Mouse (Mus musculus) CH12.LX (cell line): ENCODE data around the gene Olfr1396.

ENCODE experiments used
- BHLHE40 ChIP-seq: IDR thresholded peaks from 2 replicates; pipeline ENCODE4 v1.6.1; 2011; ENCODE audit warnings: mild to moderate bottlenecking, low read depth, low read length, improper control_type of control experiment
- CHD2 ChIP-seq: IDR thresholded peaks from 2 replicates; pipeline ENCODE4 v1.6.1; 2011; ENCODE audit warnings: low read length, improper control_type of control experiment
- CTCF ChIP-seq, 2 experiments: IDR thresholded peaks in 1 of 2; conservative IDR thresholded peaks in 1 of 2; 2 replicates each; pipeline ENCODE4 v1.5.1; 2011 to 2012; ENCODE audit warnings: low read depth in 2 of 2, low read length in 2 of 2, improper control_type of control experiment in 1 of 2, inconsistent platforms in 1 of 2, mild to moderate bottlenecking in 1 of 2, moderate library complexity in 1 of 2
- EP300 ChIP-seq: IDR thresholded peaks from 2 replicates; pipeline ENCODE4 v1.6.1; 2011; ENCODE audit warnings: low read length, improper control_type of control experiment
- HCFC1 ChIP-seq: IDR thresholded peaks from 2 replicates; pipeline ENCODE4 v1.6.1; 2012; ENCODE audit warnings: low read depth, mild to moderate bottlenecking, inconsistent platforms, low read length, improper control_type of control experiment
- MAFK ChIP-seq: IDR thresholded peaks from 2 replicates; pipeline ENCODE4 v1.6.1; 2011; ENCODE audit warnings: low read length, improper control_type of control experiment; ENCODE audit not compliant: insufficient replicate concordance
- MXI1 ChIP-seq: IDR thresholded peaks from 2 replicates; pipeline ENCODE4 v1.6.1; 2011; ENCODE audit warnings: mild to moderate bottlenecking, low read depth, low read length, improper control_type of control experiment
- NRF1 ChIP-seq: IDR thresholded peaks from 2 replicates; pipeline ENCODE4 v1.6.1; 2014; ENCODE audit warnings: low read depth, mild to moderate bottlenecking, inconsistent platforms, low read length, improper control_type of control experiment, moderate library complexity
- POLR2A ChIP-seq: IDR thresholded peaks from 2 replicates; pipeline ENCODE4 v1.6.1; 2011; ENCODE audit warnings: low read depth, mild to moderate bottlenecking, improper control_type of control experiment, low read length

GRCm38 (mm10) chr11:49112624-49113219 lies 2.0 kb downstream of the Olfr1396 start:
- TF ChIP-seq CTCF (conservative IDR thresholded peaks at IDR 0.05 in 1 of 2, IDR thresholded peaks at IDR 0.05 in 1 of 2; ENCODE audit: low read depth in 2 of 2, low read length in 2 of 2) (no peak), MXI1 (no peak), BHLHE40 (no peak), EP300 (no peak), CHD2 (no peak), POLR2A (no peak), MAFK (no peak), NRF1 (no peak), HCFC1 (no peak)
